Mouse (Mus musculus) myocyte (in vitro differentiated cells): ENCODE measurements around the gene Kcna7. TPM values are rescaled to one million over a fixed set of nuclear protein-coding genes. Genes with fewer than 3 reads are reported as not detected.

Experiments used
- H3K27me3 ChIP-seq: one replicate; pipeline ENCODE4 v1.6.1; 2011; ENCODE audit not compliant: control insufficient read depth, insufficient read depth, insufficient read length
- H3K36me3 ChIP-seq: one replicate; pipeline ENCODE4 v1.6.1; 2011; ENCODE audit not compliant: control insufficient read depth, insufficient read depth
- H3K4me2 ChIP-seq: one replicate; pipeline ENCODE4 v1.6.1; 2011; ENCODE audit warnings: low read depth, control low read depth
- H3K4me3 ChIP-seq: one replicate; pipeline ENCODE4 v1.5.1; 2011; ENCODE audit warnings: mild to moderate bottlenecking, control low read depth, moderate library complexity
- H3K79me2 ChIP-seq: one replicate; pipeline ENCODE4 v1.6.1; 2011; ENCODE audit not compliant: control insufficient read depth, insufficient read depth
- H3ac ChIP-seq: one replicate; pipeline ENCODE4 v1.6.1; 2011; ENCODE audit not compliant: control insufficient read depth, insufficient read length
- CEBPB ChIP-seq: IDR thresholded peaks from 2 replicates; pipeline ENCODE4 v1.6.1; 2011; ENCODE audit warnings: mild to moderate bottlenecking, moderate library complexity; ENCODE audit not compliant: poor library complexity, insufficient read depth, severe bottlenecking
- E2F4 ChIP-seq: IDR thresholded peaks from one replicate; pipeline ENCODE4 v1.6.1; 2011; ENCODE audit warnings: mild to moderate bottlenecking, control low read depth, moderate library complexity; ENCODE audit not compliant: insufficient read depth
- MAX ChIP-seq: IDR thresholded peaks from one replicate; pipeline ENCODE4 v1.6.1; 2011; ENCODE audit warnings: low read depth, mild to moderate bottlenecking, control low read depth
- MYOD1 ChIP-seq, 3 experiments: IDR thresholded peaks; one replicate each; pipeline ENCODE4 v1.6.1; 2011; ENCODE audit warnings: control low read depth in 2 of 3, low read depth in 2 of 3, mild to moderate bottlenecking in 2 of 3, moderate library complexity in 1 of 3; ENCODE audit not compliant: insufficient read length in 2 of 3, control insufficient read depth in 1 of 3
- MYOG ChIP-seq, 3 experiments: IDR thresholded peaks; one replicate each; pipeline ENCODE4 v1.6.1; 2011; ENCODE audit warnings: control low read depth in 2 of 3, low read depth in 2 of 3, mild to moderate bottlenecking in 2 of 3; ENCODE audit not compliant: insufficient read length in 2 of 3, control insufficient read depth in 1 of 3, insufficient read depth in 1 of 3
- POLR2A ChIP-seq: IDR thresholded peaks from one replicate; pipeline ENCODE4 v1.6.1; 2011; ENCODE audit warnings: low read depth, mild to moderate bottlenecking, control low read depth, moderate library complexity; ENCODE audit not compliant: insufficient read length
- POLR2AphosphoS2 ChIP-seq: IDR thresholded peaks from one replicate; pipeline ENCODE4 v1.6.1; 2011; ENCODE audit warnings: low read depth, control low read depth; ENCODE audit not compliant: insufficient read length
- REST ChIP-seq: IDR thresholded peaks from one replicate; pipeline ENCODE4 v1.6.1; 2011; ENCODE audit warnings: mild to moderate bottlenecking, control low read depth, moderate library complexity; ENCODE audit not compliant: insufficient read depth, insufficient read length
- SRF ChIP-seq: IDR thresholded peaks from one replicate; pipeline ENCODE4 v1.6.1; 2011; ENCODE audit warnings: low read depth; ENCODE audit not compliant: control insufficient read depth, insufficient read length
- TCF12 ChIP-seq: IDR thresholded peaks from one replicate; pipeline ENCODE4 v1.6.1; 2011; ENCODE audit warnings: mild to moderate bottlenecking, control low read depth; ENCODE audit not compliant: poor library complexity, insufficient read depth, severe bottlenecking
- TCF3 ChIP-seq: IDR thresholded peaks from one replicate; pipeline ENCODE4 v1.6.1; 2011; ENCODE audit warnings: low read depth, control low read depth; ENCODE audit not compliant: insufficient read length
- USF1 ChIP-seq: IDR thresholded peaks from one replicate; pipeline ENCODE4 v1.6.1; 2011; ENCODE audit warnings: low read depth, mild to moderate bottlenecking, control low read depth, moderate library complexity
- polyA plus RNA-seq: library from polyadenylated mRNA; unstranded; fragments of >200 nt; fragmentation: generic; extraction: Trizol; gene quantifications from one replicate; pipeline ENCODE4 v1.2.1, GENCODE M21; 2012; ENCODE audit warnings: missing spikeins

Kcna7 gene
- polyA plus RNA-seq, 1 experiment: 0.65 TPM

DNA sequence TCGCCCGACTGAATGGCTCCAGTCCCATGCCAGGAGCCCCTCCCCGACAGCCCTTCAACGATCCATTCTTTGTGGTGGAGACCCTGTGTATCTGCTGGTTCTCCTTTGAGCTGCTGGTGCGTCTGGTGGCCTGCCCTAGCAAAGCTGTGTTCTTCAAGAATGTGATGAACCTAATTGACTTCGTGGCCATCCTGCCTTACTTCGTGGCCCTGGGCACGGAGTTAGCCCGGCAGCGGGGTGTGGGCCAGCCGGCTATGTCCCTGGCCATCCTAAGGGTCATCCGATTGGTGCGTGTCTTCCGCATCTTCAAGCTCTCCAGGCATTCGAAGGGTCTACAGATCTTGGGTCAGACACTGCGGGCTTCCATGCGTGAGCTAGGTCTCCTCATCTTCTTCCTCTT is 3.5 kb downstream of the Kcna7 start:
- H3K27me3 ChIP-seq: peaks cover 26% of the 10 kb centered on the region

GRCm38 (mm10) chr7:45409497-45410163 is 4.2 kb downstream of the Kcna7 start:
- no peak for TF ChIP-seq TCF12
- no peak for TF ChIP-seq MYOG (IDR thresholded peaks at IDR 0.05; ENCODE audit: control insufficient read depth in 1 of 3, insufficient read depth in 1 of 3, insufficient read length in 2 of 3, low read depth in 2 of 3)
- TF ChIP-seq MYOD1 (IDR thresholded peaks at IDR 0.05; ENCODE audit: control insufficient read depth in 1 of 3, insufficient read length in 2 of 3, low read depth in 2 of 3): no peak
- TF ChIP-seq CEBPB: peak; percentile 77
- no peak for TF ChIP-seq USF1
- Histone ChIP-seq H3K36me3 (no peaks in the 10 kb centered on the region), H3K27me3 (peaks cover 26% of the 10 kb centered on the region), H3ac (no peak overlapping the region), H3K4me3 (no peak overlapping the region), H3K79me2 (no peaks in the 10 kb centered on the region), H3K4me2 (no peak overlapping the region)

More for the DNA sequence above, 3.5 kb downstream of the Kcna7 start:
- Histone ChIP-seq H3K79me2 (no peaks in the 10 kb centered on the region), H3K4me3 (no peak overlapping the region), H3K4me2 (no peak overlapping the region), H3K36me3 (no peaks in the 10 kb centered on the region), H3ac (no peak overlapping the region)
- TF ChIP-seq E2F4 (no peak), MAX (no peak), MYOD1 (IDR thresholded peaks at IDR 0.05; ENCODE audit: control insufficient read depth in 1 of 3, insufficient read length in 2 of 3, low read depth in 2 of 3) (no peak), POLR2AphosphoS2 (no peak), SRF (no peak), USF1 (no peak), TCF12 (no peak), REST (no peak), CEBPB (no peak), TCF3 (no peak), POLR2A (no peak), MYOG (IDR thresholded peaks at IDR 0.05; ENCODE audit: control insufficient read depth in 1 of 3, insufficient read depth in 1 of 3, insufficient read length in 2 of 3, low read depth in 2 of 3) (no peak)

- no peak overlapping the region for H3K4me3 ChIP-seq
- H3ac ChIP-seq: no peak overlapping the region
- H3K27me3 ChIP-seq: peaks cover 25% of the 10 kb centered on the region
- no peak for TF ChIP-seq MAX
- no peak for TF ChIP-seq USF1
- no peak for TF ChIP-seq POLR2AphosphoS2
- no peak for TF ChIP-seq MYOG (IDR thresholded peaks at IDR 0.05; ENCODE audit: control insufficient read depth in 1 of 3, insufficient read depth in 1 of 3, insufficient read length in 2 of 3, low read depth in 2 of 3)
- TF ChIP-seq TCF3: no peak
- no peak for TF ChIP-seq MYOD1 (IDR thresholded peaks at IDR 0.05; ENCODE audit: control insufficient read depth in 1 of 3, insufficient read length in 2 of 3, low read depth in 2 of 3)
- no peak for TF ChIP-seq SRF
- TF ChIP-seq CEBPB: no peak
- TF ChIP-seq POLR2A: no peak
- no peak for TF ChIP-seq E2F4
- TF ChIP-seq REST: no peak
- TF ChIP-seq TCF12: no peak
- no peaks in the 10 kb centered on the region for H3K79me2 ChIP-seq
- no peaks in the 10 kb centered on the region for H3K36me3 ChIP-seq
- no peak overlapping the region for H3K4me2 ChIP-seq
Observed at GRCm38 (mm10) chr7:45412421-45412820, 7.0 kb downstream of the Kcna7 start.

DNA sequence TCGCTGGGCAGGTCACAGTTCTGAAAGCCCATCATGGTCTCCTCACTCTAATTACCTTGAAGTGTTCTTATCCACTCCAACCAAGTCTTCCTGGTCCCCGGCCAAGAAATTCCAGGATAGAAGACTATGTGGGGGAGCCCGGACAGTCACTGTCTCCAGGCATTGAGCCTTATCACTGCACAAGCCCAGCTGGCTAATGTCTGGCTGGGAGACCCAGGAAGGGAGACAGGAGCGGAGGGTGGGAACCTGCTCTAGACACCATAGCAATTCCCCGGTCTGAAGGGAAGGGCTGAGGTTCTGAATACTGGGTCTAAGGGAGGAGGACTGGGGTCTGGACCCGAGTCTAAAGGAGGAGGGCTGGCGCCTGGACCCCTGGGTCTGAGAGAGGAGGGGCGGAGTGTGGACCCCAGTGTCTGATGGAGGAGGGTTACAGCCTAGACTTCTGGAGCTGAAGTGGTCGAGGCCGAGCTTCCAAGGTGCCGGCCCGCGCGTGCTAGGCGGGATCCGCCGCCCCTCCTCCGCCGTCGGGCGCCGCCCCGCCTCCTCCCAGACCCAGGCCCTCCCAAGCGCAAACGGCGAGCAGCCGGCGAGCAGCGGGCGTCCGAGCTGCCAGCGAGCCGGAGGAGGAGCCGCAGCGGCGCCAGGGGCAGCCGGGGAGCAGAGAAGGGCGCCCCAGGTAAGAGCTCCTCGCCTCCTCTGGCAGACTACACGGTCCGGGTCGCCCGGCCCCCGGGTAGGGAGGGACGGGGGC is 7.8 kb downstream of the Kcna7 start, which contains the start of gene Ntf5:
Gene Ntf5, plus strand, starts transcription at position 583 of the 751 bp plus-strand sequence.
- Histone ChIP-seq H3K4me2 (peak within 1 kb of the TSS; percentile 96), H3K79me2 (no peaks in the 10 kb centered on the region), H3K4me3 (peak within 1 kb of the TSS; percentile 3), H3ac (peak within 1 kb of the TSS; percentile 15), H3K36me3 (no peaks in the 10 kb centered on the region), H3K27me3 (peaks cover 25% of the 10 kb centered on the region)
- no peak for TF ChIP-seq POLR2AphosphoS2
- TF ChIP-seq MAX: no peak
- no peak for TF ChIP-seq E2F4
- TF ChIP-seq SRF: no peak
- TF ChIP-seq MYOD1 (IDR thresholded peaks at IDR 0.05; ENCODE audit: control insufficient read depth in 1 of 3, insufficient read length in 2 of 3, low read depth in 2 of 3): no peak
- no peak for TF ChIP-seq CEBPB
- TF ChIP-seq MYOG (IDR thresholded peaks at IDR 0.05; ENCODE audit: control insufficient read depth in 1 of 3, insufficient read depth in 1 of 3, insufficient read length in 2 of 3, low read depth in 2 of 3): no peak
- no peak for TF ChIP-seq REST
- TF ChIP-seq USF1: no peak
- no peak for TF ChIP-seq TCF3
- no peak for TF ChIP-seq POLR2A
- no peak for TF ChIP-seq TCF12
